9 mouse cellular contexts compared by ENCODE assay signal in the genomic region with DNA sequence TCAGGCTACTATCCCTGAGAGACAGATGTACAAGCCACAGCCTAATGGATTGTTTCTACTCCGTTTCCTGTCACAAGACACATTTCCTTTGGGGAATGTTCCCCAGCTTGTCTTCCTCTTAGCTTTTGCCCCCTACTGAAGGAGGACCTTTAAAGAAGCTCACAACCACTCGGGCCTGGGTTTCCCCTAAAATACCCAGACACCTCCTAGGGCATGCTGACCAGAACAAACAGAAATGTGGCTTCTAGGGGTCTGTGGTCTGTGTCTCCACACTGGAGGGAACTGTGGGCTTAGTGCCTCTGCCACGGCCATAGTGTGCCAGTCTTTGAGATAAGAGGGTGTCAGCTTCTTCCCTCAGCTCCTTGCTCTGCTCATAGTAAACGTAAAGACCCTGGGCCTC. TPM values are rescaled to one million over a fixed set of nuclear protein-coding genes. Genes with fewer than 3 reads are reported as not detected.
DNase-seq lines count a peak whose midpoint lies in the region; ATAC-seq and TF ChIP-seq lines count a peak whose summit lies in the region.
"Had no signal": no experiment of that assay in that cellular context is flagged by ENCODE, and none has a peak within 500 bp of the region (broad histone marks: within the 10 kb centered on the region; RNA-seq: fewer than 3 reads in every experiment).

No protein-coding gene starts in this region.

- peaks cover 35% of the 10 kb centered on the region for H3K36me3 ChIP-seq in forebrain, embryonic 12.5 days (replicated peaks)
- peaks cover 7% of the 10 kb centered on the region; the same call in 1 of the 2 replicates for H3K36me3 ChIP-seq in forebrain, embryonic 16.5 days (ENCODE audit: control insufficient read depth, insufficient read depth)
- peaks cover 42% of the 10 kb centered on the region for H3K36me3 ChIP-seq in megakaryocyte, embryonic 14.5 days (replicated peaks; ENCODE audit: low read length)
- H3K36me3 ChIP-seq in limb, embryonic 11.5 days (ENCODE audit: control insufficient read depth, insufficient read depth, low read length) = peaks cover 9% of the 10 kb centered on the region
- H3K36me3 ChIP-seq in small intestine, adult 2 months (ENCODE audit: control insufficient read depth, insufficient read depth, low read length) = peaks cover 26% of the 10 kb centered on the region

- no peaks in the 10 kb centered on the region for H3K9me3 ChIP-seq in forebrain, embryonic 12.5 days
- H3K9me3 ChIP-seq in forebrain, embryonic 16.5 days (ENCODE audit: control insufficient read depth, low read length) = no peaks in the 10 kb centered on the region
- H3K9me3 ChIP-seq in megakaryocyte, embryonic 14.5 days = no peaks in the 10 kb centered on the region
- H3K9me3 ChIP-seq in limb, embryonic 11.5 days (ENCODE audit: control insufficient read depth, low read length) = no peaks in the 10 kb centered on the region

- no peak overlapping the region for H3K9ac ChIP-seq in forebrain, embryonic 12.5 days
- no peak overlapping the region for H3K9ac ChIP-seq in forebrain, embryonic 16.5 days (replicated peaks; ENCODE audit: low read depth, low read length)
- no peak overlapping the region; the same call in 1 of the 2 replicates for H3K9ac ChIP-seq in limb, embryonic 11.5 days (ENCODE audit: low read length)

- H3K4me1 ChIP-seq in forebrain, embryonic 12.5 days = peaks cover 48% of the 10 kb centered on the region
- peaks cover 26% of the 10 kb centered on the region for H3K4me1 ChIP-seq in forebrain, embryonic 16.5 days (replicated peaks; ENCODE audit: control insufficient read depth, insufficient read depth, low read length)
- peaks cover 71% of the 10 kb centered on the region for H3K4me1 ChIP-seq in megakaryocyte, embryonic 14.5 days
- peaks cover 18% of the 10 kb centered on the region for H3K4me1 ChIP-seq in limb, embryonic 11.5 days (ENCODE audit: control insufficient read depth, insufficient read depth, low read length)
- H3K4me1 ChIP-seq in small intestine, adult 2 months (ENCODE audit: control insufficient read depth, insufficient read depth, insufficient read length, low read length) = peaks cover 18% of the 10 kb centered on the region

- H3K4me2 ChIP-seq in forebrain, embryonic 12.5 days = 0 out of 2 replicates have a peak overlapping the region, but pooled peaks have one; percentile 82
- no peak overlapping the region for H3K4me2 ChIP-seq in forebrain, embryonic 16.5 days (ENCODE audit: low read length)
- peak overlapping the region; percentile 76; the same call in 1 of the 2 replicates for H3K4me2 ChIP-seq in limb, embryonic 11.5 days (ENCODE audit: low read depth, severe bottlenecking)

- H3K27ac ChIP-seq in forebrain, embryonic 12.5 days = no peak overlapping the region
- H3K27ac ChIP-seq in forebrain, embryonic 16.5 days (ENCODE audit: low read length) = no peak overlapping the region
- H3K27ac ChIP-seq in limb, embryonic 11.5 days (replicated peaks; ENCODE audit: low read depth, low read length) = peak overlapping the region; percentile 58; the same call in 1 of the 2 replicates
- H3K27ac ChIP-seq in small intestine, adult 2 months (ENCODE audit: insufficient read depth, low read depth, low read length) = peak overlapping the region; percentile 92

- 80% methylated on average over 4 of the region's 4 CpGs for WGBS in forebrain, embryonic 12.5 days
- 84% methylated on average over 4 of the region's 4 CpGs for WGBS in forebrain, embryonic 16.5 days
- 78% methylated on average over 4 of the region's 4 CpGs for WGBS in limb, embryonic 11.5 days
- 36% methylated on average over 4 of the region's 4 CpGs for WGBS in small intestine, adult 2 months

- TF ChIP-seq POLR2A in small intestine, adult 2 months (IDR thresholded peaks at IDR 0.05; ENCODE audit: low read depth, low read length) = no peak

- H3K4me3 ChIP-seq in forebrain, embryonic 12.5 days (replicated peaks) = no peak overlapping the region; the same call in 1 of the 2 replicates
- H3K4me3 ChIP-seq in forebrain, embryonic 16.5 days (replicated peaks; ENCODE audit: low read length) = no peak overlapping the region
- H3K4me3 ChIP-seq in megakaryocyte, embryonic 14.5 days (replicated peaks) = peak overlapping the region; percentile 100
- H3K4me3 ChIP-seq in limb, embryonic 11.5 days (ENCODE audit: low read depth, low read length) = no peak overlapping the region
- H3K4me3 ChIP-seq in small intestine, adult 2 months (ENCODE audit: low read depth, low read length) = peak overlapping the region; percentile 65

- TF ChIP-seq CTCF in small intestine, adult 2 months (IDR thresholded peaks at IDR 0.05; ENCODE audit: extremely low read depth, insufficient read length, insufficient replicate concordance, low read depth, low read length) = no peak

- no peak for DNase-seq in limb, embryonic 11.5 days (ENCODE audit: low spot score)
- DNase-seq in embryo, embryonic 9.5 days (ENCODE audit: extremely low spot score) = no peak
- no peak for DNase-seq in ovary, adult 18-20 months (ENCODE audit: low spot score)

- no peak for ATAC-seq in forebrain, embryonic 12.5 days (ENCODE audit: low FRiP score)
- no peak for ATAC-seq in forebrain, embryonic 16.5 days
- no peak for ATAC-seq in megakaryocyte, adult 5-6 weeks (ENCODE audit: poor library complexity, severe bottlenecking)
- no peak for ATAC-seq in limb, embryonic 11.5 days (ENCODE audit: insufficient number of reproducible peaks, low FRiP score, low TSS enrichment, low read depth)

- H3K27me3 ChIP-seq in forebrain, embryonic 12.5 days = no peaks in the 10 kb centered on the region
- H3K27me3 ChIP-seq in forebrain, embryonic 16.5 days (replicated peaks; ENCODE audit: control insufficient read depth, insufficient read depth, low read length) = no peaks in the 10 kb centered on the region
- H3K27me3 ChIP-seq in megakaryocyte, embryonic 14.5 days (replicated peaks) = no peaks in the 10 kb centered on the region
- no peaks in the 10 kb centered on the region for H3K27me3 ChIP-seq in limb, embryonic 11.5 days (ENCODE audit: control insufficient read depth, insufficient read depth, low read length)
- no peaks in the 10 kb centered on the region for H3K27me3 ChIP-seq in small intestine, adult 2 months (ENCODE audit: control insufficient read depth, insufficient read depth, low read length)

RNA-seq across cellular contexts. Expression of a gene that starts 2.6 kb away (rescaled TPM):
- polyA plus RNA-seq in forebrain, embryonic 12.5 days (2016; fragmentation: Nextera tagmentation; extraction: Ambion mirVana) = 9.6 and 10.1 TPM in 2 replicates
- 5.1 and 8.7 TPM in 2 replicates for polyA plus RNA-seq in forebrain, embryonic 16.5 days (2015; fragmentation: Nextera tagmentation; extraction: Ambion mirVana)
- polyA plus RNA-seq in megakaryocyte, embryonic 14.5 days (2012; ENCODE audit: insufficient read depth, low replicate concordance) = 5.6 and 30.5 TPM in 2 replicates
- 8.1 and 10.2 TPM in 2 replicates for total RNA-seq in megakaryocyte, adult 5-6 weeks (2015)
- total RNA-seq in megakaryocyte, adult 5-6 weeks (2017) = 5.7 and 18.8 TPM in 2 replicates
- polyA plus RNA-seq in limb, embryonic 11.5 days (2014; fragmentation: Nextera tagmentation; extraction: Ambion mirVana) = 6.5 and 11.5 TPM in 2 replicates
- polyA plus RNA-seq in small intestine, adult 2 months (2012; rRNA removed) = 19.1 and 29.0 TPM in 2 replicates

RNA-seq across cellular contexts. Expression of a gene that starts 2.7 kb away (rescaled TPM):
- polyA plus RNA-seq in forebrain, embryonic 12.5 days (2016; fragmentation: Nextera tagmentation; extraction: Ambion mirVana) = 29.8 and 35.1 TPM in 2 replicates
- polyA plus RNA-seq in forebrain, embryonic 16.5 days (2015; fragmentation: Nextera tagmentation; extraction: Ambion mirVana) = 19.1 and 19.3 TPM in 2 replicates
- polyA plus RNA-seq in megakaryocyte, embryonic 14.5 days (2012; ENCODE audit: insufficient read depth, low replicate concordance) = 138 and 187 TPM in 2 replicates
- total RNA-seq in megakaryocyte, adult 5-6 weeks (2015) = 76.5 and 93.0 TPM in 2 replicates
- total RNA-seq in megakaryocyte, adult 5-6 weeks (2017) = 57.1 and 66.7 TPM in 2 replicates
- 31.1 and 35.3 TPM in 2 replicates for polyA plus RNA-seq in limb, embryonic 11.5 days (2014; fragmentation: Nextera tagmentation; extraction: Ambion mirVana)
- 38.4 and 54.1 TPM in 2 replicates for polyA plus RNA-seq in small intestine, adult 2 months (2012; rRNA removed)

RNA-seq across cellular contexts. Expression of a gene that starts 2.8 kb away (rescaled TPM):
- polyA plus RNA-seq in forebrain, embryonic 12.5 days (2016; fragmentation: Nextera tagmentation; extraction: Ambion mirVana) = 0.26 and 0.45 TPM in 2 replicates
- polyA plus RNA-seq in forebrain, embryonic 16.5 days (2015; fragmentation: Nextera tagmentation; extraction: Ambion mirVana) = 0.23 and 0.25 TPM in 2 replicates
- polyA plus RNA-seq in megakaryocyte, embryonic 14.5 days (2012; ENCODE audit: insufficient read depth, low replicate concordance) = 0.15 TPM in 1 of 2 replicates, not detected in the other
- total RNA-seq in megakaryocyte, adult 5-6 weeks (2015) = 0.18 TPM in 1 of 2 replicates, not detected in the other
- 0.37 TPM in 1 of 2 replicates, not detected in the other for total RNA-seq in megakaryocyte, adult 5-6 weeks (2017)
- polyA plus RNA-seq in limb, embryonic 11.5 days (2014; fragmentation: Nextera tagmentation; extraction: Ambion mirVana) = 0.11 and 0.24 TPM in 2 replicates
- polyA plus RNA-seq in small intestine, adult 2 months (2012; rRNA removed) = 0.08 and 0.19 TPM in 2 replicates

RNA-seq across cellular contexts. Expression of a gene that starts 9.5 kb away (rescaled TPM):
- 9.0 and 10.5 TPM in 2 replicates for polyA plus RNA-seq in forebrain, embryonic 12.5 days (2016; fragmentation: Nextera tagmentation; extraction: Ambion mirVana)
- polyA plus RNA-seq in forebrain, embryonic 16.5 days (2015; fragmentation: Nextera tagmentation; extraction: Ambion mirVana) = 5.2 and 10.4 TPM in 2 replicates
- 62.2 and 72.5 TPM in 2 replicates for polyA plus RNA-seq in megakaryocyte, embryonic 14.5 days (2012; ENCODE audit: insufficient read depth, low replicate concordance)
- 59.9 and 97.5 TPM in 2 replicates for total RNA-seq in megakaryocyte, adult 5-6 weeks (2015)
- 27.8 and 35.6 TPM in 2 replicates for total RNA-seq in megakaryocyte, adult 5-6 weeks (2017)
- polyA plus RNA-seq in limb, embryonic 11.5 days (2014; fragmentation: Nextera tagmentation; extraction: Ambion mirVana) = 8.2 and 9.2 TPM in 2 replicates
- 86.6 and 155 TPM in 2 replicates for polyA plus RNA-seq in small intestine, adult 2 months (2012; rRNA removed)

RNA-seq across cellular contexts. Expression of a gene that starts 13.9 kb away (rescaled TPM):
- polyA plus RNA-seq in forebrain, embryonic 12.5 days (2016; fragmentation: Nextera tagmentation; extraction: Ambion mirVana) = not detected in 2 replicates
- 0.09 TPM in 1 of 2 replicates, not detected in the other for polyA plus RNA-seq in forebrain, embryonic 16.5 days (2015; fragmentation: Nextera tagmentation; extraction: Ambion mirVana)
- polyA plus RNA-seq in megakaryocyte, embryonic 14.5 days (2012; ENCODE audit: insufficient read depth, low replicate concordance) = 0.95 TPM in 1 of 2 replicates, not detected in the other
- not detected in 2 replicates for total RNA-seq in megakaryocyte, adult 5-6 weeks (2015)
- not detected in 2 replicates for total RNA-seq in megakaryocyte, adult 5-6 weeks (2017)
- 0.31 and 0.47 TPM in 2 replicates for polyA plus RNA-seq in limb, embryonic 11.5 days (2014; fragmentation: Nextera tagmentation; extraction: Ambion mirVana)
- 0.35 and 0.43 TPM in 2 replicates for polyA plus RNA-seq in small intestine, adult 2 months (2012; rRNA removed)
- polyA plus RNA-seq: brain, embryonic 14.5 days had no signal

Comparison
In these comparisons a context has a peak if more than half of its experiments do, and no peak if none do; other contexts are left out.
1. H3K27ac ChIP-seq: peak in limb, embryonic 11.5 days (single experiment) and small intestine, adult 2 months (single experiment); none in forebrain, embryonic 12.5 days (single experiment) and forebrain, embryonic 16.5 days (single experiment).
2. H3K4me3 ChIP-seq: peak in megakaryocyte, embryonic 14.5 days (single experiment) and small intestine, adult 2 months (single experiment); none in forebrain, embryonic 12.5 days (single experiment), forebrain, embryonic 16.5 days (single experiment) and limb, embryonic 11.5 days (single experiment).